Mouse (Mus musculus): ENCODE results near the gene Mettl21a. TPM values are rescaled to one million over a fixed set of nuclear protein-coding genes. Genes with fewer than 3 reads are reported as not detected.
"Not testable (repeated sequence)": the region's sequence is repeated elsewhere in the genome, so short reads cannot be mapped to it uniquely, and the experiment has no call there.

The Mettl21a gene
- polyA plus RNA-seq, 1 experiment from 2014 or later = 26.4 TPM

DNA sequence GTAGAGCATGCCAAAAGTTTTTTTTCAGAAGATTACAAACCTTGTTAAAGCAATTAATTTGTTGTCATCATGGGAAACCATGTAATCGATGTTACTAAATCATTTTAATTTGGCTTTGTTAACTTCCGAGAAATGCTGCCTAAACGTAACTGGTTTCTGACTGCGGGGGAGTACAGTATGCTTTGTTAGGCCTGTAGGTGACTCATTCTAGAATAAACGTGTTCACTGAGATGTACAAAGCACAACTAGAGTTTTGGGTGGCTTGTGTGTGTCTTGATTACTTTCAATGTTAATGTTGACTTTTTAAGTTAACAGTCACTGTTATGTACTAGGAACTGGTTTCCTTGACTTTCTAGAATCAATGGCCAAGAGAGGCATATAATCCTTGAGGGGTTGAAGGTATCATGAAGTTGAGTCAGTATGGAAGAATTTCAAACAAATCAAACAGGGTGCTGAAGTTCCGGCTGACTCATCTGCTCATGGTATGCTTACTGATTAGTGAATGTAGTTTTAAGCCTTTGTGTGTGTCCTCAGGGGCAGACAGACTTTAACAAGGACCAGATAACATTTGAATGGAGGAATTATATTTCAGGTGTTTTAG lies 15.7 kb downstream of the Mettl21a start:
- H3K9me3 ChIP-seq (ENCODE audit: control insufficient read depth, low read length) = no peaks in the 10 kb centered on the region

GRCm38 (mm10) chr1:64600413-64601077 lies 16.5 kb downstream of the Mettl21a start:
- H3K9me3 ChIP-seq (ENCODE audit: control insufficient read depth, low read length) = no peaks in the 10 kb centered on the region
- no peak overlapping the region for H3K9ac ChIP-seq (ENCODE audit: low read depth, low read length)
- no peaks in the 10 kb centered on the region for H3K27me3 ChIP-seq (replicated peaks; ENCODE audit: control insufficient read depth, insufficient read depth, low read length)
- no peak overlapping the region for H3K4me2 ChIP-seq (ENCODE audit: low read depth, low read length)
- H3K4me1 ChIP-seq (ENCODE audit: control insufficient read depth, insufficient read depth, low read length) = no peaks in the 10 kb centered on the region
- peaks cover 43% of the 10 kb centered on the region for H3K36me3 ChIP-seq (ENCODE audit: control insufficient read depth, insufficient read depth, low read length)
- WGBS = 84% methylated on average over 7 of the region's 7 CpGs
- H3K27ac ChIP-seq (replicated peaks; ENCODE audit: low read depth, low read length) = no peak overlapping the region
- H3K4me3 ChIP-seq (ENCODE audit: low read depth, low read length) = no peak overlapping the region
- ATAC-seq (ENCODE audit: low read depth) (no peak), DNase-seq (ENCODE audit: low spot score) (no peak)

More for the DNA sequence above, 15.7 kb downstream of the Mettl21a start:
- Histone ChIP-seq H3K4me3 (ENCODE audit: low read depth, low read length) (no peak overlapping the region), H3K27ac (replicated peaks; ENCODE audit: low read depth, low read length) (no peak overlapping the region), H3K4me1 (ENCODE audit: control insufficient read depth, insufficient read depth, low read length) (no peaks in the 10 kb centered on the region), H3K4me2 (ENCODE audit: low read depth, low read length) (no peak overlapping the region), H3K9ac (ENCODE audit: low read depth, low read length) (no peak overlapping the region), H3K36me3 (ENCODE audit: control insufficient read depth, insufficient read depth, low read length) (peaks cover 37% of the 10 kb centered on the region), H3K27me3 (replicated peaks; ENCODE audit: control insufficient read depth, insufficient read depth, low read length) (no peaks in the 10 kb centered on the region)
- no peak for DNase-seq (ENCODE audit: low spot score)
- ATAC-seq (ENCODE audit: low read depth) = no peak
- WGBS = 83% methylated on average over 6 of the region's 6 CpGs

GRCm38 (mm10) chr1:64598926-64599325 lies 18.1 kb downstream of the Mettl21a start:
- no peak for ATAC-seq (ENCODE audit: low read depth)
- Histone ChIP-seq H3K9ac (ENCODE audit: low read depth, low read length) (no peak overlapping the region), H3K27me3 (replicated peaks; ENCODE audit: control insufficient read depth, insufficient read depth, low read length) (no peaks in the 10 kb centered on the region), H3K9me3 (ENCODE audit: control insufficient read depth, low read length) (no peaks in the 10 kb centered on the region), H3K4me2 (ENCODE audit: low read depth, low read length) (no peak overlapping the region), H3K4me3 (ENCODE audit: low read depth, low read length) (no peak overlapping the region), H3K36me3 (ENCODE audit: control insufficient read depth, insufficient read depth, low read length) (peaks cover 32% of the 10 kb centered on the region), H3K4me1 (ENCODE audit: control insufficient read depth, insufficient read depth, low read length) (no peaks in the 10 kb centered on the region), H3K27ac (replicated peaks; ENCODE audit: low read depth, low read length) (no peak overlapping the region)
- no peak for DNase-seq (ENCODE audit: low spot score)
- WGBS = 54% methylated on average over 5 of the region's 5 CpGs

GRCm38 (mm10) chr1:64578801-64579200 lies 38.2 kb downstream of the Mettl21a start:
- Histone ChIP-seq H3K27me3 (replicated peaks; ENCODE audit: control insufficient read depth, insufficient read depth, low read length) (no peaks in the 10 kb centered on the region), H3K9me3 (ENCODE audit: control insufficient read depth, low read length) (no peaks in the 10 kb centered on the region), H3K4me2 (ENCODE audit: low read depth, low read length) (no peak overlapping the region), H3K4me3 (ENCODE audit: low read depth, low read length) (no peak overlapping the region), H3K36me3 (ENCODE audit: control insufficient read depth, insufficient read depth, low read length) (peaks cover 68% of the 10 kb centered on the region), H3K4me1 (ENCODE audit: control insufficient read depth, insufficient read depth, low read length) (no peaks in the 10 kb centered on the region), H3K27ac (replicated peaks; ENCODE audit: low read depth, low read length) (no peak overlapping the region), H3K9ac (ENCODE audit: low read depth, low read length) (no peak overlapping the region)
- DNase-seq (ENCODE audit: low spot score) = peak; percentile 14
- ATAC-seq (ENCODE audit: low read depth) = no peak
- 84% methylated on average over 3 of the region's 3 CpGs for WGBS

DNA sequence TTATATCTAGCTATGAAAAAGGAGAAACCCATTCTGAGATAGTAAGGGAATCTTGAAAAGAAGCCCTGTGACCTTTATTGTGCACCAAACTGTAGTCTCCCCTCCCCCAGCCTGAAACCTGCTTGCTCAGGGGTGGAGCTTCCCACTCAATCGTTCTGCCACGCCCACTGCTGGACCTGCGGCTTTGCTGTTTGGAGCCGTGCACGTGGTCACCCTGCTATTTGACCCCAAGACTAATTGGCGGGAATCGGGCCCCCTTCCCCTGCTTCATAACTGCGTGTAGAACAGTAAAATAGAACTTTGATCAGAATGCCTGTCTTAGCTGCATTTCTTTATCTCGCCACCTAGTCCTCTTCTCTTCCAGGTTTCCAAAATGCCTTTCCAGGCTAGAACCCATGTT lies 39.1 kb downstream of the Mettl21a start:
- ATAC-seq (ENCODE audit: low read depth); H3K27ac ChIP-seq (replicated peaks; ENCODE audit: low read depth, low read length); H3K9me3 ChIP-seq (ENCODE audit: control insufficient read depth, low read length); H3K4me2 ChIP-seq (ENCODE audit: low read depth, low read length); DNase-seq (ENCODE audit: low spot score); H3K9ac ChIP-seq (ENCODE audit: low read depth, low read length); H3K4me1 ChIP-seq (ENCODE audit: control insufficient read depth, insufficient read depth, low read length); H3K27me3 ChIP-seq (replicated peaks; ENCODE audit: control insufficient read depth, insufficient read depth, low read length); H3K4me3 ChIP-seq (ENCODE audit: low read depth, low read length): not testable (repeated sequence)
- WGBS = 45% methylated on average over 9 of the region's 9 CpGs
- H3K36me3 ChIP-seq (ENCODE audit: control insufficient read depth, insufficient read depth, low read length) = peaks cover 68% of the 10 kb centered on the region

DNA sequence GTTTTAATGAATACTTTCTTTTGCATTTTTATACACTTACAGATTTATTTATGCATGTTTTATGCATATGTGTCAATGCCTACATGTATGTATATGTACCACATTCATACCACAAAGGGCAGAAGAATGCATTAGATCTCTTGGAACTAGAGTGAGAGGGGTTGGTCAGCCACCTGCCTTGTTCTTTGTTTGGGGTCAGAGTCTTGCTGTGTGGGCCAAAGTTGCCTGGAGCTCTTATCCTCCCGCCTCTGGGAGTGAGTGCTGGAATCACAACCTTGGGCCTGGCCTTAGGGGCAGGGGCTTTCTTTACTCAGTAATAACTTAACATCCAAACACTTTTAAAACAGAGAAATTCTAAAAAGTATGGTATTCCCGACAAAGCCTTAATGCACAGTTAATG lies 40.3 kb downstream of the Mettl21a start:
- H3K9me3 ChIP-seq (ENCODE audit: control insufficient read depth, low read length) = no peaks in the 10 kb centered on the region
- no peaks in the 10 kb centered on the region for H3K27me3 ChIP-seq (replicated peaks; ENCODE audit: control insufficient read depth, insufficient read depth, low read length)
- H3K4me2 ChIP-seq (ENCODE audit: low read depth, low read length) = no peak overlapping the region
- no peaks in the 10 kb centered on the region for H3K4me1 ChIP-seq (ENCODE audit: control insufficient read depth, insufficient read depth, low read length)
- H3K9ac ChIP-seq (ENCODE audit: low read depth, low read length) = no peak overlapping the region
- ATAC-seq (ENCODE audit: low read depth) = no peak
- DNase-seq (ENCODE audit: low spot score) = no peak
- H3K36me3 ChIP-seq (ENCODE audit: control insufficient read depth, insufficient read depth, low read length) = peaks cover 65% of the 10 kb centered on the region
- 71% methylated on average over 2 of the region's 2 CpGs for WGBS
- no peak overlapping the region for H3K4me3 ChIP-seq (ENCODE audit: low read depth, low read length)
- H3K27ac ChIP-seq (replicated peaks; ENCODE audit: low read depth, low read length) = no peak overlapping the region

GRCm38 (mm10) chr1:64576022-64576421 lies 41.0 kb downstream of the Mettl21a start:
- DNase-seq (ENCODE audit: low spot score) (no peak), ATAC-seq (ENCODE audit: low read depth) (no peak)
- H3K4me1 ChIP-seq (ENCODE audit: control insufficient read depth, insufficient read depth, low read length) = no peaks in the 10 kb centered on the region
- no peak overlapping the region for H3K4me2 ChIP-seq (ENCODE audit: low read depth, low read length)
- H3K9ac ChIP-seq (ENCODE audit: low read depth, low read length) = no peak overlapping the region
- H3K36me3 ChIP-seq (ENCODE audit: control insufficient read depth, insufficient read depth, low read length) = peaks cover 61% of the 10 kb centered on the region
- no peak overlapping the region for H3K27ac ChIP-seq (replicated peaks; ENCODE audit: low read depth, low read length)
- H3K27me3 ChIP-seq (replicated peaks; ENCODE audit: control insufficient read depth, insufficient read depth, low read length) = no peaks in the 10 kb centered on the region
- 76% methylated on average over 7 of the region's 7 CpGs for WGBS
- no peaks in the 10 kb centered on the region for H3K9me3 ChIP-seq (ENCODE audit: control insufficient read depth, low read length)
- H3K4me3 ChIP-seq (ENCODE audit: low read depth, low read length) = no peak overlapping the region

- DNase-seq (ENCODE audit: low spot score) = peak; percentile 1
- ATAC-seq (ENCODE audit: low read depth) = no peak
- H3K9ac ChIP-seq (ENCODE audit: low read depth, low read length) = no peak overlapping the region
- no peak overlapping the region for H3K4me2 ChIP-seq (ENCODE audit: low read depth, low read length)
- H3K9me3 ChIP-seq (ENCODE audit: control insufficient read depth, low read length) = no peaks in the 10 kb centered on the region
- no peak overlapping the region for H3K4me3 ChIP-seq (ENCODE audit: low read depth, low read length)
- H3K4me1 ChIP-seq (ENCODE audit: control insufficient read depth, insufficient read depth, low read length) = no peaks in the 10 kb centered on the region
- H3K27me3 ChIP-seq (replicated peaks; ENCODE audit: control insufficient read depth, insufficient read depth, low read length) = no peaks in the 10 kb centered on the region
- peaks cover 51% of the 10 kb centered on the region for H3K36me3 ChIP-seq (ENCODE audit: control insufficient read depth, insufficient read depth, low read length)
- H3K27ac ChIP-seq (replicated peaks; ENCODE audit: low read depth, low read length) = no peak overlapping the region
Observed at GRCm38 (mm10) chr1:64568206-64568605, 48.8 kb downstream of the Mettl21a start.

DNA sequence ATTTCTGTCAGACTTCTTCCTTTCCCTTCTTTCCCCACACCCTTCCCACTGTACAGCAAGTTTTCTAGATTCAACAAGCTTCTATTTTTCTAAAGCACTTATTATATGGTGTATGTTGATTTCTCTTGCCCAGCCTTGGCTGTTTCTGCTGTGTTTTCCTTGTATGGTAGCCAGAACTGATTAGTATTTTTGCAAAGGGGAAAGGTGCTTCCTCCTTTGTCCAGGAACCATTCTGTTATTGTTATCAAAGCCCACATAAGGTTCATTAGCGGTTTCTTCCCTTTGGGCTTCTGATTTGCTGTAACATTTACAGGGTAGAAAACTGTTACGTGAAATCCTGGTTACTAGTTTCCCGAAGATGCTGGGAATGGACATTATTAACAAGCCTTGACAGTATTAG lies 56.9 kb downstream of the Mettl21a start:
- DNase-seq (ENCODE audit: low spot score) (no peak), ATAC-seq (ENCODE audit: low read depth) (no peak)
- H3K9ac ChIP-seq (ENCODE audit: low read depth, low read length) = no peak overlapping the region
- no peak overlapping the region for H3K4me2 ChIP-seq (ENCODE audit: low read depth, low read length)
- H3K4me1 ChIP-seq (ENCODE audit: control insufficient read depth, insufficient read depth, low read length) = no peaks in the 10 kb centered on the region
- H3K9me3 ChIP-seq (ENCODE audit: control insufficient read depth, low read length) = no peaks in the 10 kb centered on the region
- no peaks in the 10 kb centered on the region for H3K27me3 ChIP-seq (replicated peaks; ENCODE audit: control insufficient read depth, insufficient read depth, low read length)
- 95% methylated on average over 3 of the region's 3 CpGs for WGBS
- peaks cover 42% of the 10 kb centered on the region for H3K36me3 ChIP-seq (ENCODE audit: control insufficient read depth, insufficient read depth, low read length)
- no peak overlapping the region for H3K27ac ChIP-seq (replicated peaks; ENCODE audit: low read depth, low read length)
- H3K4me3 ChIP-seq (ENCODE audit: low read depth, low read length) = no peak overlapping the region
